Mouse (Mus musculus) ES-CJ7 (cell line): ENCODE data around the gene Car10.

ENCODE experiments used
- DNase-seq: peaks from one replicate; pipeline ENCODE4 v3.0.0; 2011; ENCODE audit warnings: low read depth, low spot score

Gene Car10

DNA sequence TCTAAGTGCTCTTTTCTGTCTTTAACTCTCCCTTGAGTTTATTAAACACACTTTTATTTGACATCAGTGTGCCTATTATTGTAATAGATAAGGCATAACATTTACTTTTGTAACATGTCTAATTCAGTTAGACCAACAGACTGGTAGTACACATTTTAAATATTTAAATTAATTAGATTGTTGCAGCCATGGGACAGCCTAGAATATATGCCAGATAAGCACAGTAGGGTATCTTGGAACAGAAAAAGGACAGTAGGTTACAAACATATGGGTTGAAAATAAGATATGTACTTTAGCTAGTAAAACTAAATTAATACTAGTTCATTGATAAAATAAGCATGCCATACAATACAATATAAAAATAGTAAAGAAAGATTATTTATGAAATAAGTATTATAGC lies 74.6 kb downstream of the Car10 start:
- DNase-seq: no peak

DNA sequence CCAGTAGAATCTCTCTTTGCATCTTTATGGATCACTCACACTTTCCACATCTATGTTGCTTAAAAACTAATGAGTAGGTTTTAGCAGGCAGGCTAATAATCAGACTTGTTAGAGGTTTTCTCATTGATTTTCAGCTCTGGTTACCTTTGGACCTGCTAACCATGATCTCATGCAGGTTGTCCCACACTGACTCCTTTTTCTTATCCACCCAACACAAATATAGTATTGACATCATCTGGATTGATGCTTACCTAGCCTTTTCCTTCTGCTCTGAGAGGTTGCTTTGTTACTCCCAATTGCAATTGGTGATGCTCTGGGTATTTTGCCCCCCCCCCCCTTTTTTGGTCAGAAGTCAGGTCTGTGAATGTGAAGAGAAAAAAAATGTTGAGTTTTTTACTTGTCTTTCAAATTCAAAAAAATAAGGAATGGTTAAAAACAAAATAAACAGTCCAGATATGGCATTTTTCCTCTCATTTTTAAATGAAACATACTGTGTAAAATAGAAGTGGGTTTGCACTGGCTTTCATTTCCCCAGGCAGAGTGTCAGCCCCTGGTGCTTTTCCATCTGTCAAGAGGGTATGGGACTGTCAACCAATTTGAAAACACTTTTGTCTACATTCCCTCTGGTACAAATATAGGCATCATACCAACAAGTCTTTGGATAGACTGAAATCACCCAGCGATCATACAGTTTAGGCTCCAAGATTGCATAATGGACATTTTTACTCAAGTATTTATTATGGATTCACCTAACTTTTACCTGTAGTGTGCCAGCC lies 75.9 kb downstream of the Car10 start:
- DNase-seq: no peak

DNA sequence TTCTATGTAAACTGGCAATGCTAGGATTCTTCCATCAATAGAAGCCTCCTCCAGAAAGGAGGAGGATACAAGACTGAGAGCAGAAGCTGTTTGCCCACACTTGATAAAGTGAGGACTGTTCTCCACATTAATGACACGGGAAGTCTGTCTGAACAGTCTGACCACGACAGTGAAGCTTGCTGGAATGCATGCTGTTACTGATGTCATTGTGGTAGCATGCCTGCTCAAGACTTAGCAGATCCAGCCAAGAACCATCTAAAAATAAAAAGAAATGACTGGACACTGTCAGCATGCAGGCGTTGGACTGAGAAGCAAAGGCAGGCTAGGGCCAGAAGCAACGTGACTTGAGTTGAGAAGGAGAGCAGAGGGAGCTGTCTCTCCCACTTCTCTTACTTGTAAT lies 87.6 kb downstream of the Car10 start:
- DNase-seq: no peak

DNA sequence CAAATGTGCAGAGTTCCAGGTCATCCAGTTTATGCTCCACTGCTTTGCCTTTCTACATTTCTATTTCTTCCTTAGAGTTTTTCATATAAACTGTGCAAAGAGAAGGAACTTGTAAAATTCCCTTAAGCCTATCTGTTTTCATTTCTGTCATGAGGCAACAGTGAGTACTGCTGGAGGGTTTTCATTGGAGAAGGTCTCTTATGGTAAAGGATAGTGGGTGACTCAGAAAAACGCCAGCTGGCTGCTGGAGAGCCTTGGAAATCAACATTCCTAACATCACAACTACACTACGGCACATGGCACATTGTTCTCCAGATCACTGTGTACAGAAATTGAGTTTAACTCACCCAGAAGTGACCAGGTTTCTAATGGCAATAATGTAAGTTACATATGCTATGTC lies 88.3 kb downstream of the Car10 start:
- DNase-seq: no peak

DNA sequence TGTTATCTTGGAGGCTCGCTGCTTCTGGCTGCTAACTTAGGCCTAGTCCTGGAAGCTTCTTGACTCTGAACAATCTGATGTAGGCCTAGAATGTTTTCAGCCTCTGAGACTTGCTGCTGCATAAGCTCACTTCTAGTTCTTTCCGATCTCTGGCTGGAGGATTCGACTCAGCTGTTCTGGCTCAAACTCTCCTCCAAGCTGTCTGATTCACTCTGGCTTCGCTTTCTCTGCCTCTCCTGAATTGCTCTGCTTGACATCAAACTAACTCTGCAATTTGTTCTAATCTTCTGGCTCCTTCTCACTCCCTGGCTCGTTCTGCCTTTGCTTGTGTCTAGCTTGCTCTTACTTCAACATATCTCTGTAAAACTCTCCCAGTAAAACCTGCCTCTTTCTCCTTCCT lies 90.8 kb downstream of the Car10 start:
- DNase-seq: no peak

DNA sequence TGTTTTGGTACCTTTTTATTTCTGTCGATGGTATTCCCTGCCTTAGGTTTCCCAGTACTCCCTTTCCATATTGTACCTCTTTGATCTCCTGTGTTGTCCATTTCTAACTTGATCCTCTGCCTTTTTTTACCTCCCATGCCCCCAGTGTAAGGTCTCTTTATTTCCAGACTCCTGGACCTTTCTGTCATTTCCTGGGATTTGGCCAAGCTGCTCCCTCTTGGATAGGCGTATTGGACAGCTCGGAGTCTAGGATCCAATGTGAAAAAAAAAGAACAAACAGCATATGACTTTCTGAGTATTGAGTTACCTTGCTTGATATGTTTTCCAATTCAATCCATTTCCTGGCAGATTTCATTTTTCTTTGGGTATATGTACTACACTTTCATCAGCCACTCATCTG lies 102.2 kb downstream of the Car10 start:
- no peak for DNase-seq

DNA sequence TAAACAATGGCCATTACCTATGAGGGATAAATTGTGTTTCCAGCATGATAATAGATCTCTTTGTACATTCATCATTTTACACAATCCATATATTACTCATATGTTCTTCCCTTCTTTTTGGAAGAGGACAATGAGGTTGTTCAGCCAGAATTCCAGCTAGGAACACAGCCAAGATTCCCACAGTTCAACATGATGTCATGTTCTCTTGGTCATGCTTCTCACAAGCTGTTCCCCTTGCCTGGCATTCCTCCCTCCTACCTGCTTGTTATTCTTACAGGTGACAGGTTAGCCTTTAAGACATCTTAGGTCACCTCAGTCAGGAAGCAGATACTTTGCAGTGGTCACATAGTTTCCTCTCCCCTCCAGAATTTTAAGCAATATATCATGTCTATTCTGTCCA lies 119.6 kb downstream of the Car10 start:
- no peak for DNase-seq

DNA sequence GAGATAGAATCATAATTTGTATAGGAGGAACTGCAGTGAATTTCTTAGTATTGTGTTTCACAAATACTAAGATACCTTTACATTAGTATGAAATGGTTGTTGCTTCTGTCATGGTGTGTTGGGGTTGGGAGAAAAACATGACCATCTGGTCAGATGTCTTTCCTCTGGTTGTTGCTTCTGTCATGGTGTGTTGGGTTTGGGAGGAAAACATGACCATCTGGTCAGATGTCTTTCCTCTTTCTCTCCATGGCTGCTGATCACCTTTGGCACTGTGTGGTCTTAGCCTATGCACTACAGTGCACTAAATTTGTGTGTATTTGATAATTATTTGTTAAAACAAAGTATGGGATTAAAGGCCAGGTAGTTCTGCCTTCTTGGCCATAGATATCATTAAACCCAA lies 132.2 kb downstream of the Car10 start:
- DNase-seq: no peak

DNA sequence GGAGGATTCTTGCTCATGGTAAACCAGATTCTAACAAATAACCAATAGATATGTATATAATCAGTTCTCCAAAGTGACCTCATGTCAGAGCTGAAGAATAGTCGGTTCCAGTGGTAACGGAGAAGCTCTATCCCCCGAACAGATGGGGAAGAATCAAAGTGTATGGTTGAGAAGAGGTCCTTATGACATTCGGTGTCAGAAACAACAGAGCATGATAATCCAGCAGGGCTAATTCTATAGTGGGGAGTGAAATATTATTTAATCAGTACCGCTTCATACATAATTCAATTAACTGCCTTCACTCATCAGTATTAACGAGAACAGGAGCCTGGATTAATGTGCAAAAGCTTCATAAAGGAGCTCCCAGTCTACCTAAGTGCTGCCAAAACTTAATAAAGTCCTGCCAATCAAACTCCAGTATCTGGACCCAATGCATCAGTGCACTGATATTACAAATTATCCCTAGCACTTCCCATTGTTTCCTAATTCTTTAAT lies 152.0 kb downstream of the Car10 start:
- no peak for DNase-seq

DNA sequence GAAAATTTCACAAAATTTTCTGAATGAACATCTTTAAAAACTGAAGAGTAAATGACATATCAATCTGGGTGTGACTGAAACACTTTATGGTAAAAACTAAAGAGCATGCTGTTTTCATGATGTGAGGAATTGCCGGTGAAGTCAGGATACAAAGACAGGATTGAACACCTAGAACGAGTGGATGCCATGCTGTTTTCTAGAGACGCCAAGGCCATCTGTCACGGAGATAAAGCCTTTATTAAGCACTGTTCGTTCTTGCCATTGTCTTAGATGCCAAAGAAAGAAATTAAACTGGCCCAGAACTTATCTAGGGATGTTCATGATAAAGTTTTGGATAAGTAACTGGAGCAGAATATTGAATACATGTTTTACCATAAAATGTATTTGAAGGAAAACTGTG lies 153.9 kb downstream of the Car10 start:
- DNase-seq: no peak

DNA sequence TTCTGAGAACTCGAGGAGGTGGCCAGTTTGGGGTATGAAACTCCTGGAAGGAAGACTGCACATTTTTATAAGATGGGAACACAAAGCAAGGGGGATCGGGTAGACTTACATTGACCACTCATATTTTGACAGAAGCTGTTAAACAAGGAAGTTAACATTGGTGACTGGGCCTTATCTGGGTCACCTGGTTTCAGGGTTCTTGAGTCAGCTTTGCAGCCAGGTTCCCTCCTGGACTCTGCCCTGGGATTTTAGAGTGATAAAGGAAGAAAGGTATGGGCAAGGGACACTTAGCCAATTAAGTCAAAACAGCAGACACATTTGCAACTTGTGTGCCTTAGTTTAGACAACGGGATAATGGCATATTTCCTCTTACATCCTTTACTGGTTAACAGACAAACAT lies 166.2 kb downstream of the Car10 start:
- no peak for DNase-seq

DNA sequence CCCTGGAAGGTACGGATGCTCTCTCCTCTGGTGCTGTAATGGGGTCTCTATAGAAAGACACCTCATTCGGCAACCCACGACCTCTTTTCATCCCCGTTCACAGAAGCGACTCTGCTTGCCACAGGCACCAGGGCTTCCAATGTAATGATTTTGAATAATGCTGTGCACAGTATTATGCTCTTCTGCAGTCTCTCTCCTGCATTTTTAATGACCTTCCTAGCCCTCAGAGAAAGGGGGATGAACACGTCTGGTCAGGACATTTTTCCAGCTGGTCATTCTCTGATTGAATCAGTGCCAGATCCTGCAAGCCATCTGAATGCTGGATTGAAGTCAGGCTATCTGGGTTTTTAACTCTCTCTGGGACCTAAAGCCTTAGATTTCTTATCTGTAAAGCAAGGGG lies 174.2 kb downstream of the Car10 start:
- DNase-seq: no peak

DNA sequence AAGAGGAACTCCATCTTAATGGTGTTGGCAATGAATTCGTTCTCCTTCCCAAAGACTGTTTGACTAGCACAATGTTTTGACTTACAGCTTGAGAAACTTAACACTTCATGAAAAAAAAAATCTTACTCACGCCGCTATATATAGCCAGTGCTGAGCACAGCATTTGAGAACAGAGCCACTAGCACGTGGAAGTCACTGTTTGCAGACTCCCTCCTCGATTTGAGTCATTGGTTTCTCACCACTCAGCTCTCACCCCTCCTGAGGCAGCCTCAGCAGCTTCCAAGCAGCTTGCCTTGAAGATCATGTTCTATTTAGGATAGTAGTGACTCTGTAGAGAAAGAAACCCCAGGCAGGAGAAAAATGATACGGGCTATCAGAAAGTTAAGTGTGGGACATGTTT lies 176.1 kb downstream of the Car10 start:
- DNase-seq: no peak

DNA sequence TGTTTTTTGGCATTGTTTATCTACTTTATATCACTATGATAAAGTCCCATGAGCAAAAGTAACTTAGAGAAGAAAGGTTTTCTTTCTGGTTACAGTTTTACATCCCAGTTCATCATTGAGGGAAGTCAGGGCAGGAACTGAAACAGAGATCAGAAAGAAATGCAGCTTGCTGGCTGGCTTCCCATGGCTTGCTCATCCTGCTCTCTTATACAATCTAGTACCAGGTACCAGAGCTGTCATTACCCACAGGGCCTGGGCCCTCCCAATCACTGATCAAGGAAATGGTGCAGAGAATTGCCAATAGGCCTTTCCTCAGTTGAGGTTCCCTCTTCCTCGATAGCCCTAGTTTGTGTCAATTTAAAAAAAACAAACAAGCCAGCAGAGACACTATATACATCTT lies 195.8 kb downstream of the Car10 start:
- no peak for DNase-seq

DNA sequence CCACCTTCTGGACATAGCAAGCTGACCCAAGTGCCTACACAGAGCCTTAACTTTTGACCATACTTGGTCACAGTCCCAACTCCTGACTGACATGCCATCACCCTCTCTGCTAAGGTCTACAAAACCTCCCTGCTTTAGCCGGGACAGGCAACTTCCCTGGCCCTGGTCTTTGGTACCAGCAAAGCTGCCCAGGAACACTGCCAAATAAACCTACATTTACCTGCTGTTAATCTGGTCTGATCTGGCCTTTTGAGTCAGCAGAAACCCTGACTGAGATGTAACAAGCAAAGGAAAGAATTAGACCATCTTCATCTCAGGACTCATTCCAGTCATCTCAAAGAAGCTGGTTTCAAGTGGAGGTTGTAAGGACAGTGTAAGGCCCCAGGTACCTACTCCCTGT lies 212.2 kb downstream of the Car10 start:
- no peak for DNase-seq

DNA sequence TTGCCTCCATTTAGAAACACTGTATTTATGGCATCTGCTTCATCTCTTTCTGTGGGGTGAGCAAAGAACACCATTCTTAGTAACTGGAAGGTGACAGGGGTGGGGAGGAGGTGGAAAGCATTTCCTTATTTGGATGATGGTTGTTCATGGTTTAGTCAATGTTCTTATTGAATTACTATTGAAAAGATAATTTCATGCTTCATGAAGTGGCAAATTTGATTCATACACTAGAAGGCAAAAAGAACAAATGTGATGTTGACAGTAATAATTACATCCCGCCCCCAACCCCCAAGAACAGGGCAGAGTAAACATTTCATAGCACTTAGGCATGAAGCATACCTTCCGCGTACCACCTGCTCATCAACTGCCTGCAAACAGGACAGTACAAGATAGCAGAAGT lies 239.9 kb downstream of the Car10 start:
- no peak for DNase-seq

DNA sequence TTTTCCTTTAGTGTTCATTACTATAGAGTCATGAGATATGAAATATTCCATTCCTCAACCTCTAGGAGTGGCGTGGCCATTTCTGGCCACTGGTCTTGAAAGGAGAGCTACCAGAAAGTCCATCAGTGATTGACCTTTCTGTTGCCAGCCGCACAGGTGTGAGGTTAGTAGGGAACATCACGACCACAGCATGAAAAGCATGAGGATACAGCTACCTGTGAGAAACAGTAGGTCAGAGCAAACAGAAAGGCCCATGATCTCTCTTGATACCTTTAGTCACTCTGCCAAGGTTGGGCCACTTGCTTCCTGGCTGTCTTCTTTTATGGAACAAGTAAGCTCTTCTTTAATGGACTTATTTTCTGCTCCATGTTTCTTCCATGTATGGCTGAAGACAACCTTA lies 246.1 kb downstream of the Car10 start:
- no peak for DNase-seq

DNA sequence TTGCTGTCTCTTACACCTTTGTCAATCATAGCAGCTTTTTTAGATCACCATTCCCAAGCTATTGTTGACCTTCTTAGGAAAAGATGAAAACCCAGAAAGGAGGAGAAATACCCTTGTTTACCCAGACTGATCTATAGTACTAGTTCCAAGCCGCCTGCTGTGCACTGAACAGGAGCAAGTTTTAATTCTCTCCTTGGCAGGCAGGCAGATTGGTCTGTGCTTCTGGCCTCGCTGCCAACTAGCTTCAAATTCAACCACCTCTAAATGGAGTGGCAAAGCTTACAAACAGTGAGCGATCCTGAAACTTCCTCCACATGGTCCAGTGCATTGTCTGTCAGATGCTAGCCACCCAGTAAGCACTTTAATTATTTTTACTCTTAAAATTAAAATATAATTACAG lies 247.0 kb downstream of the Car10 start:
- DNase-seq: no peak

DNA sequence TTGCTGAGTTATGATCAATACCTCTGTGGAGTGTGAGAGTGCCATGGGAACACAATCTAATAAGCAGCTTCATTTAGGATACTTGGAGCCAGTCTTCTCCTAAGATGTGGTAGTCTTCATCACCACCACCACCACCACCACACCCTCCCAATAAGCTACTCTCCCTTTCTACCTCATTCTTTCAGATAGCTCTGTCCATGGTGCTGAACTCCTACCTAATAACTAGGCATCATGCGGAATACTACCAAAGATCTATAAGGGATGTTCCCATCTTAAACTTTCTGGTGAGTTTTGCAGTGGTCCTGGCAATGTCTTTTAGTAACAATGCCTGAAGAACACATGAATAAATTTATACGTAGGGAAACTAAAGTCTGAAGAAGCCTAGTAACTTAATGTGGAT lies 263.7 kb downstream of the Car10 start:
- no peak for DNase-seq

DNA sequence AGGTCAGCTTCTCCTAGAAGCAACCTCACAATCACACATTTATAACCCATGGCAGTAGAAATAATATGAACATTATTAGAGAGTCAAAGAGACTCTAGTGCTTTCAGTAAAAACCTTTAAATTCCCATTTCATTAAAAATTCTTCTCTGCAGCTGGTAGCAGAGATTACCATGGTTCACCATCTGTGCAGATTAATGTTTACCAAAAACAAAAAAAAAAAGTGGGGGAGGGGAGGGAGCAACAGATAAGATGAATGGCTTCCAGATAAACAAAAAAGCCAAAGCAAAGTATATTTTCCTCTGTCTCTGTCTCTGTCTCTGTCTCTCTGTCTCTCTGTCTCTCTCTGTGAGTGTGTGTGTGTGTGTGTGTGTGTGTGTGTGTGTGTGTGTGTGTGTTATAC lies 266.3 kb downstream of the Car10 start:
- DNase-seq: no peak

DNA sequence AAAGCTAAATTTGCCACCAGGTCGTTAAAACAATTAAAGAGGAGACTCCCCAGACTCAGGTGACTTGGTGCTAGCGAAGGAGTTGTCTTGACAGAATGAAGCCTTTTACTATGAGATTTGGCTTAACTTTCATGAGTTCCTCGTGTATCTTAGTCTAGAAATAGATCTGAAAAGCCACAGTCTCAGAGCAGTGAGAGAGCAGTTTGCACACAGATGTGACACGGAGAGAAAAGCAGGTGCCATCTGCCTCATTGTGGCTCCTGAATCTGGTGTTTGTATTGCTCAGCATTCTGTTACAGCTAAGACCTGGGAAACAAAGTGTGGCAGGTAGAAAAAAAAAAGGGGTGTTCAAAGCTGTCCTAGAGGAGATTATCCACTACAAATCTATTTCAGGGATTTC lies 269.4 kb downstream of the Car10 start:
- DNase-seq: no peak

DNA sequence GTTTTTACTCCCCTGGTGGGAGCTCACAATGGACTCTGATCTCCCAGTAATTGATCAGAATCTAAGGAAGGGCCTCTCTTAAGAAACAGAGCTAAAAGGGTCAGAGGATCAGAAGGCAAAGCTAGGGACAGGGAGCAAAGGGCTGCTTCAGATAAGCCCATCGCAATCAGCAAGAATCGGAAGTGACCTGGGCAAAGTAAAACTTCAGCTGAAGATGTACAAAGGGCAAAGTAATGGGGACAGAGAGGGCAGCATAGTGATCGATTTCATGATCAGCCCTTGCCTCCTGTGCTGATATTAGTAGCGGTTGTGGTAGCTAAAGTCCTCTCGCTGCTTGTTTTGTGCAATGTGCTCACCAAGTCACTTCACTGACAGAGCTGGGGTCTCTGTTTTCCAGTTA lies 269.9 kb downstream of the Car10 start:
- DNase-seq: no peak

DNA sequence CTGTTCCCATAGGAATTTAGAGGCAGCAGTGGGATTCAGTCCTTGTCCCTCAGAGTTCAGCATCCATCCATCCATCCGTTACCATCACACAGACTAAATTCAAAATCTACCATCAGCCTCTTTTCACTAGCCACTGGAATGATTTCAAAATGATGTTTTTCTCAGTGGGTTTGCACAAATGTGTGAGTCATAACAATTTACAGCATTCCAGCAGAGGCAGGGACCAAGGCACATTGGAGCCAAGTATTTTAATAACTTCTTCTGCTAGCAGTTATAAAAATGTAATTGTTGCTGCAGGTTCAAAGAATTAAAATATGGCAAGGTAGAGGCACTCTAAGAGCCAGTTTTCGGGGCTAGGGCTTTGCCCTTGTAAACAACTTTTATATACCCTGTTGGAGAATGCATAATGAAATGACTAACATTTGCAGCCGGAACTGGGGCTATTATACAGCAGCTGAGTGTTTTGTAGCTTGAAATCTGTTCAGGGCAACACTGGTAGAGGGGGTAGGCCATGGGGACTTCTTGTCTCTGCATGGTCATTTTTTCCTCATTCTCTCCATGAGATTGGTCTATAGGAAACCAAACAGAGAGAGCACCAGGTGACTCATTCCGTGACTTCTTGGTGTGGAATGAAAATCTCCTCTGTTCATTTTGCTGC lies 276.0 kb downstream of the Car10 start:
- no peak for DNase-seq

DNA sequence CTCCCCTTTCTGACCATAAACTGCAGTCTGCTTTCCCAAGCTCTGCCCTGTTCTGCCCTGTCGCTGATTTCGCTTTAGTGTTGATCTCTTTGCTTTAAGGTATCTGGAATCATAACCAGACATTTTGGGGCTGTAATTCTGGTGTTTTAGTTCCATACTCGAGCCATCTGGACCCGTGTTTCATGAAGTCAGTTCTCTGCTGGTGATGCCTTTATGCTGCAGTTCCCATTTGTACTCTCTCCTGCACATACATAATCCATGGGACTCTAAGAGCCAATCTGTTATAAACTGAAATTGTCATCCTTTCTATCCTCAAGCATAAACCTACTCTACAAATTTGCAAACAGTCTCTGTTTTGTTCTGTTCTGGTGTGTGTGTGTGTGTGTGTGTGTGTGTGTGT lies 293.3 kb downstream of the Car10 start:
- DNase-seq: no peak
